Mouse (Mus musculus) liver, adult (tissue): ENCODE measurements around the gene Dusp1.
A peak's percentile ranks its signal among the peaks of the same experiment; 100 is the strongest.

Source experiments
- GATA4 ChIP-seq: IDR thresholded peaks from 2 replicates; pipeline ENCODE4 v1.6.1; 2014; ENCODE audit warnings: mild to moderate bottlenecking, low read length; ENCODE audit not compliant: insufficient replicate concordance

Gene Dusp1

DNA sequence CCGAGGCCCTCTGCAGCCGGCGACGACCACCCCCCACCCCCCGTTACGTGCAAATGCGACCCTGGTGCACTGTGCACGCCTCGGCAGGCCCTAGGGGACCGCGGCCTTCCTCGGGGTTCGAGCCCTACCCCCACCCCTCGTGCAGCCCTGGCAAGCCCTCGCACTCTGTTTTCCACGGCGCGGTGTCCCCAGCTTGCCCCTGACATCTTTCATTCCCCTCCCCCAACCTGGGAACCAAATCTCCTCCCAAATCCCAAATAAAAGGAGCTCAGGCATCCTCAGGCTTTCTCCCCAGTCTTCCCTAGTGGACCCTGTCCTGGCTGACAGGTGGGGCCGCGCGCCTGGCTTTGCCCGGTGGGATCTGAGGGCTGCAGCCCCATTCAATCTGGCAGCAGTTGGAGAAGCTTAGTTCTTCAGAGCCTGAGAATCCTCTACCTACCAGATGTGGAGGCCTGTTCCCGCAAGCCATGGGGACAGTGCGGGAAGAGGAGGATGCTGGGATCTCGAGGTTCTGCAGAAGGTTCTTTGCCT, at the start of gene Dusp1:
Dusp1 (minus strand) TSS at position 478 of the 531 bp plus-strand sequence.
- no peak for TF ChIP-seq GATA4

DNA sequence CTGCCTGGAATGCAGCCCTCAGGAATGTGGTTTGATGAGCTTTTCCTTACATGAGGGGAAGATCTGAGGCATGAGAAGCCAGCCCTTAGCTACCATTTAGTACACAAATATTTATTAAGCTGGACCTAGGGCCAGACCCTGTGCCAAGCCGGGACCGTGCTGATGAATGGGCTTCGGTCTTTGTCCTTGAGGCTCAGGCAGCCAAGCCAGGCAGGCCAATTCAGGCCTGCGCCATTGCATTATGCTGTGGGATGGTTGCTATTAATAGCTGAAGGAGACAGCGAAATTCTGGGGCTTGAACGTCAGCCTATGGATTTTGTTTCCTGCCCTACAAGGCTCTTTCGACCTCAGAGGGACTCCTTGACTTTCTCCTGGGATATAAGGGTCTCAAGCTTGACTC, 49.4 kb upstream of the Dusp1 start:
- no peak; the same call in 1 of the 2 replicates for TF ChIP-seq GATA4

DNA sequence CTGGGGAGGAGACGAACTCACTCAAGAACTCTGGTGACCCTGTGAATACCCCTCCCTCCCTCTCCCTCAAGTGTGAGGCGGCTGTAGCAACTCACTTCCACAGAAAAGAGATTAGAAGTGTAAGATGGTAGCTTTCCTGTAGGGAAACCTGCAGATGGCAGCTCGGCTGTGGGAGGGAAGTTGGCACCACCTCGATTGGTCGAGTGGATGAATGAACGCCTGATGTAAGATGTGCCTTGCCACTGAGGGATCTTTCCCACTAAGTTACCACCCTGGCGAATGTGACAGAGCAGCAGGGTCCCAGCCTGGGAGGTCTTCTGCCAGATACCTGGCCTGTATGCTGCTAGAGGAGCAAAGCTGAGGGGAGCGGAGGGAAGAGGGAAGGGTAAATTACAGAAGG, 47.9 kb upstream of the Dusp1 start:
- TF ChIP-seq GATA4: no peak

DNA sequence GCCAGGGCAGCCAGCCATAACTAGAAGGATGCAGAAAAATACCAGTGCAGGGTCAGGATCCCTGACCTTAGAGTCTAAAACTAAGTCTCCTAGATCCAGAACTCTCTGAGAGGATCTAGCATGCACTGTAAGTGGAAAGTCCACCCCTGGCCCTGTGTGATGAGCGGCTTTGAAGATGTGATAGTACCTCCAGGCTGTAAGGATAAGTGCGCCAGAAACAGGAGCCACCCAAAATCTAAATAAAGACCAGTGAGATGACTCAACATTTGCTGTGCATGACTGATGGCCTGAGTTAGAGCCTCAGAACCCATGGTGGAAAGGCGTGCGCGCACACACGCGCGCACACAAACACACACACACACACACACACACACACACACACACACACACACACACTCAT, 46.9 kb upstream of the Dusp1 start:
- TF ChIP-seq GATA4: no peak

GRCm38 (mm10) chr17:26608348-26608747, 46.4 kb upstream of the Dusp1 start:
- TF ChIP-seq GATA4: no peak

DNA sequence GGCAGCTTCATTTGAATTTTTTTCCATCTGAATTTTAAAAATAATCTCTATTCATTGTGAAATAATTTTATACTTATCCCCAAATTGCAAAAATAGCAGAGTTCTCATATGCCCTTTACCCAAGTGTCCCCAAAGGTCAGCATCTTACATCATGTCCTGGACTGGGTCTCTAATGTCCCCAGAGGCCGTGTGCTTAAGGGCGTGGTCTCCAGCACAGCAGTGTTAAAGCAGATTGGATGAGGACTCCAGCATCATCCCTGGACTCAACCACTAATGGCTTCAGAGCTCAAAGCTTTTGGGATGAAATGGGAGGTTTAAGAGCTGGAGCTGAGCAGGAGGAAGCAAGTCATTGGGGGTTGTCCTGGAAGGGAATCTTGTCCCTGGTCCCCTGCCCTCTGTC, 44.6 kb upstream of the Dusp1 start:
- no peak for TF ChIP-seq GATA4

- no peak for TF ChIP-seq GATA4
Measured at GRCm38 (mm10) chr17:26605636-26606035, 43.7 kb upstream of the Dusp1 start.

DNA sequence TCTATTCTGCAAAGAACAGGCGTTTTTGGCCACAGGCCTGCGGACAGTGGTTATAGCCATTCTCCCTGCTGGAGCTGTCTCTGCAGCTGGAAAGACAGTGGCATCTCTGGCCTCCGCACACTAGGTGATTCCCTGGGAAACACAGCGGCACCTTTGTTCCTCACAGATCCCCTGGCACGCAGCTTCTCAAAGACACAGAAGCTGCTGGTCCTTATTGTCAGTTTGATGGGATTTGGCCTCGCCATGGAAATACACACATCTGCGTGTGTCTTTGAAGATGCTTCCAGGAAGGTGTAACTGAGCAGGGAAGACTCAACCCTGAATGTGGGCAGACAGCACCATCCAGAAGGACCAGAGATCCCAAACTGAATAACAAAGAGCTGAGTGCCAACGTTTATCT, 41.4 kb upstream of the Dusp1 start:
- no peak for TF ChIP-seq GATA4

DNA sequence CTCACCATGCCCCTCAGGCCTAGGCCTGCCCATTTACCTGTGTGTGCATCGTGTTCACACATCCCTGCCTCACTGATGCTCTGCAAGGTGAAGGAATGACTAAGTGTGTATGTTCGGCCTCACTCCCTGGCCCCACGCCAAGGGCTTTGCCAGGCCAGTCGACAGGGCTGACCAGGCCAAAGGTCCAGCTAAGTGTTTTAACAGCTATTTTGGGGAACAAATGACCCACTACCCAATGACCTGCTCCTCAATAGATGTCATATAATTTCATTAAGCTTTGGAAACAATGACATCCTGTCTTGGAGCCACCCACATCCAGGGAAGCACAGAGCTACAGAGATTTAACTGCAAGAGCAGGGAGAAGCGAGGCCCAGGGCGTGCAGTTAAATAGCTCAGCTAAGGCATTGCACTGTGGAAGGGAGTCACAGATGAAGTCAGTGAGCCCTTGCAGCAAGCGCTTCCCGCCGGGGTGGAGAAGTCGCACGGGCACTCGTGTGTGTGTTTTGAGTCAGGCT, 40.5 kb upstream of the Dusp1 start:
- no peak for TF ChIP-seq GATA4

- no peak for TF ChIP-seq GATA4
Measured at GRCm38 (mm10) chr17:26601926-26602325, 40.0 kb upstream of the Dusp1 start.

DNA sequence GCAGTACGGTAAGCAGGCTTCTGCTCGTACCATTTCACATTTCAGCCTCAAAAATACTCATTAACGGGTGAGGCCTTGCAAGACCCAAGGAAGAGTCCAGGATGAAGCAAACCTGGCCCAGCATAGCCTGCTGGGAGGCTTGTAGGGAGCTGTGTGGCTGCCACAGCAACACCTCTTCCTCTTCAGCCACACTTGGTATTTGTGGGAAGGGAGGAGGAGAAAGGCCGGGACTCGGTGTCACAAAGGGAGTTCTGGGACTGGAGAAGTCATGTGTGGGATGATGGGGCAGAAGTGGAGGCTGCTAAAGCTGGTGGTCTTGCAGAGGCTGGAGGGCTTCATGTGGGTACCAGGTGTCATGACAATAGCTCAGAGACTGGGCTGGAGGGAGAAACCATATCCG, 39.6 kb upstream of the Dusp1 start:
- no peak for TF ChIP-seq GATA4

GRCm38 (mm10) chr17:26600913-26601447, 39.1 kb upstream of the Dusp1 start:
- no peak for TF ChIP-seq GATA4

DNA sequence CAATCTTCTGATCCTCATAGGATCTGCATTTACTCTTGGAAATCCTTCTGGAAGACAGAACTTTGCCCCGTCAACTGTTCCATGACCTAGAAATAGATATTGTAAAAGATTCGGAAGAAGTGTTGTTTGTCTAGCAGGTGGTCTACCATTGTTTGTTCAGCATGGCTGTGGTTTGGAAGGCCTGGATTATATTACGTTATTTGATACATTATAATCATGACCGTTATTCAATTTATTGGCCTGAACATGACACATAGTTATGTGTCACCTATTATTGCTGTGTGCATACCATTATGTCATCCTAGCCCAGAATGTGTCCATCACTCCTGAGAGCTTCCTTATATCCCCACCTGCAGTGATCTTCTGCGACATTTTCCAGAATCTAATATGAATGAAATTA, 36.9 kb upstream of the Dusp1 start:
- TF ChIP-seq GATA4: no peak

DNA sequence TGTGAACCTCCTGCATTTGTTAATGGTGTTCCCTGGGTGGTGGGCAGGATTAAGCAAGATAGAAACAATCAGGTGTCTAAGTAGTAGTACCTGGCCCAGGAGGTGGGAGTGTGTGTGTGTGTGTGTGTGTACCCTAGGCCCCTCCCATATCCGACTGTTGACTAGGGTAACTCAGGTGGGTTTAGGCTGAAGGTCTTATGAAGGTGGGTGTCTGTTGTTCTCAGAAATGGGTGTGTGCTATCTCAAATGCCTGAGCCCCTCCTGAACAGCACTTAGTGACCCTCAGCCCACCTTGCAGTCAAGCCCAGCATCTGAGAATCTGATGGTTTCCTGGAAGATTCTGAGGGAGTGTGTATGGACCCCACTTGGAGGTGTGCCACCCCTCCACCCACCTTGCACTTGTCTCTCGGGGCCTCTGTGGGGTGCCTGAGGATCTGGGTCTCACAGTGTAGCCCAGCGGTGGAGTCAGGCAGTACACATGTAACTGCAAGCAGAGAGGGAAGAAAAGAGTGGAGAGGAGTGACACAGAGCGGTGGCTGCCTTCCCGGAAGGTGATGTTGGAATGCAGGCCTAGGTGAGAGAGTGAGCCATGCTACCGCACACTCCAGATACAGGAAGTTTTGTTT, 35.0 kb upstream of the Dusp1 start:
- no peak for TF ChIP-seq GATA4

DNA sequence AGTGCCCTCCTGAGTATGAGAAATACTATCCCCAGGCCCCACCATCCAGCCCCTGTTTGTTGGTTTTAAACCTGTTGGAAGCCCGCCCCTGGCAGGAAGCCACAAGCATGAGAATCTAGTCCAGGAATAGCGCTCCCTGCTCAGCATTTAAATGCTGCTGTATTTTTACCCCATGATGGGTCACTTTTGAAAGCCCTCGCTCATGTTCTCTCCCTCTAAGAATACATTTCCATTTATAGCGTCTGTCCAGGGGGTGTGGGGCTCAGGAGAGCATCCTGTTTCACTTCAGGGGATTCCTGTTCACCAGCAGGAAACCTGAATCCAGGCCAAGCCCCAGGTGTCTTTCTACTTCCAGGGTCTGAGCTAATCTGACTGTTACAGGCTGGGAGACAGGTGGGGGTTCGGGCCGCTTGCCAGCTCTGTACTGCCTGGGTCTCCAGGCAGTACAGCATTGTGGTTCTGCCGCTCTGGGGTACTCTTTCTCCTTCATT, 34.3 kb upstream of the Dusp1 start:
- TF ChIP-seq GATA4: no peak

DNA sequence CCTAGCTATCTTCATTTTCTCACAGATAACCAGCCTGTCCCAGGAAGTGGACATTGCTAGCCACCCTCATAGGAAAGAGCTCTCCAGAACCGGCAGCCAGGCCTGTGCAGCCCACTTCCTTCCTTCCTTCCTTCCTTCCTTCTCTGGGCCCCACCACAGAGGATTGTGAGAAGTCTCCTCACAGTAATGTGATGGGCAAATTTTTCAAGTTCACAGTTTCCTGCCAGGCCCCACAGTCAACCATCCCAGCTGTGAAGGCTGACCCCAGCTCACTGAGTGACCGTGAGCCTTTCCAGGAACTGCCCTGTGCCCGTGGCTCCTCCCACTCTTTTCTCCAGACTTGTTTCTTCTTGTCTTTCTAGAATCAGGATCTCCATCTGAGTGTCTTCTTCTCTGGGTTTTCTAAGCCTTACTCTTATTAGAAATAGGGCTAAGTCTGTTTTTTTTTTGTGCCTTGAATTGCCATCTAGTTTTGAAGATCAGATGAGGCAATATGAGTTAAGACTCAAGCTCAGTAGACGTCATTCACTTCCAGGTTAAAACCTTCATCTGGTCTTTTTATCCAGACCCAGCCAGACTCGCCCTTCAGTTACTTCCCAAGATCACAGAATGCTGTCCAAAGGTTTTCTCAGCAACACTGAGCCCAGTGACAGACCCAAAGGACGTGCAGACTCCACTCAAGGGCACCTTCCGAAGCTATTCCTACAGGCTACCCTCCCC, 33.7 kb upstream of the Dusp1 start:
- TF ChIP-seq GATA4: peak; percentile 87; the same call in 1 of the 2 replicates

DNA sequence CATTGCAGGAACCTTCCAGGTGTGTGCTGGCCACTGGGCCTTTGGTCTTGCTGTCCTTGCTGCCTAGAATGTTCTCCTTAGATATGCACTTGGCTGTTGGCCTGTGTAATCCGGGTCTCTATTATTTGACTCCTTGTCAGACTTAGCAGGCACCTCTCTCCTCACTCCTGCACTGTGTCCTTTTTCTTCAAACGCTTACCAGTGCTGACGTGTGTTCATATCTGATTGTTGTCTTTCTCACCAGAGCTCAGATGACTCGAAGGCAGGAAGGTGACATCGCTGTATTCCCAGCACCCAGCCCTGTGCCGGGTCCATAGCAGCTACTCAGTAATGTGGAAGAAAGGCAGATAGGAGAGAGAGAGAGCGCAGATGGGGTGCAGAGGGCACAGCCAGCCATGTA, 33.0 kb upstream of the Dusp1 start:
- no peak for TF ChIP-seq GATA4

- no peak for TF ChIP-seq GATA4
Measured at GRCm38 (mm10) chr17:26594171-26594570, 32.2 kb upstream of the Dusp1 start.
